ENCODE assay signal across 10 mouse cellular contexts in genomic region chr10:111594651-111595050, GRCm38 (mm10).
A peak's percentile ranks its signal among the peaks of the same experiment; 100 is the strongest.
DNase-seq lines count a peak whose midpoint lies in the region; ATAC-seq and TF ChIP-seq lines count a peak whose summit lies in the region.
"Had no signal": no experiment of that assay in that cellular context is flagged by ENCODE, and none has a peak within 500 bp of the region (broad histone marks: within the 10 kb centered on the region; RNA-seq: fewer than 3 reads in every experiment).

No protein-coding gene starts in this region.

- no peak overlapping the region for H3K9ac ChIP-seq in kidney, embryonic 14.5 days (ENCODE audit: low read depth, low read length)
- H3K9ac ChIP-seq in lung, postnatal 0 days (replicated peaks; ENCODE audit: low read depth): no peak overlapping the region
- no peak overlapping the region for H3K9ac ChIP-seq in forebrain, embryonic 15.5 days (replicated peaks)
- H3K9ac ChIP-seq: midbrain, embryonic 15.5 days had no signal

- no peak overlapping the region for H3K4me3 ChIP-seq in kidney, embryonic 14.5 days (ENCODE audit: low read length)
- peak overlapping the region; percentile 4; the same call in 1 of the 2 replicates for H3K4me3 ChIP-seq in lung, postnatal 0 days (ENCODE audit: low read depth, low read length)
- H3K4me3 ChIP-seq in left cerebral cortex, adult 2 months: no peak overlapping the region
- no peak overlapping the region for H3K4me3 ChIP-seq in forebrain, embryonic 15.5 days
- H3K4me3 ChIP-seq: midbrain, embryonic 15.5 days had no signal

- H3K9me3 ChIP-seq in kidney, embryonic 14.5 days (ENCODE audit: control insufficient read depth, low read length): no peaks in the 10 kb centered on the region
- H3K9me3 ChIP-seq in lung, postnatal 0 days (ENCODE audit: low read length): no peaks in the 10 kb centered on the region
- no peaks in the 10 kb centered on the region for H3K9me3 ChIP-seq in forebrain, embryonic 15.5 days
- H3K9me3 ChIP-seq: midbrain, embryonic 15.5 days had no signal

- 75% methylated on average over 10 of the region's 10 CpGs for WGBS in kidney, embryonic 14.5 days
- WGBS in lung, postnatal 0 days: 22% methylated on average over 10 of the region's 10 CpGs
- WGBS in forebrain, embryonic 15.5 days: 73% methylated on average over 10 of the region's 10 CpGs

- no peaks in the 10 kb centered on the region for H3K27me3 ChIP-seq in kidney, embryonic 14.5 days (ENCODE audit: control insufficient read depth, insufficient read depth, low read length)
- H3K27me3 ChIP-seq in lung, postnatal 0 days (replicated peaks; ENCODE audit: insufficient read depth, low read length): no peaks in the 10 kb centered on the region
- H3K27me3 ChIP-seq in forebrain, embryonic 15.5 days: no peaks in the 10 kb centered on the region
- H3K27me3 ChIP-seq: midbrain, embryonic 15.5 days had no signal

- no peak for ATAC-seq in kidney, embryonic 14.5 days (ENCODE audit: low FRiP score, low TSS enrichment)
- peak; percentile 65 for ATAC-seq in lung, postnatal 0 days
- no peak for ATAC-seq in forebrain, embryonic 15.5 days (replicated peaks)

- peak; percentile 39 to 45 for DNase-seq in kidney, postnatal 25 days
- DNase-seq in heart, adult 18-20 months: peak; percentile 72 to 77
- peak; percentile 48 for DNase-seq in heart, postnatal 25 days (ENCODE audit: low spot score)
- peak; percentile 42 for DNase-seq in lung, postnatal 0 days (ENCODE audit: low spot score)
- DNase-seq in right cerebral cortex, postnatal 36 days (ENCODE audit: low spot score in 2 of 2): no peak
- no peak for DNase-seq in left cerebral cortex, adult 2 months (ENCODE audit: extremely low spot score in 1 of 2, low spot score in 2 of 2)
- DNase-seq: retina, postnatal 1 day had no signal

- no peak for TF ChIP-seq CTCF in lung, postnatal 0 days (IDR thresholded peaks at IDR 0.05)
- TF ChIP-seq CTCF in left cerebral cortex, adult 2 months (IDR thresholded peaks at IDR 0.05): no peak

- TF ChIP-seq EP300 in lung, postnatal 0 days (IDR thresholded peaks at IDR 0.05): no peak

- no peak overlapping the region for H3K4me2 ChIP-seq in kidney, embryonic 14.5 days (replicated peaks; ENCODE audit: low read depth, low read length)
- peak overlapping the region; percentile 43 for H3K4me2 ChIP-seq in lung, postnatal 0 days (replicated peaks; ENCODE audit: low read depth, low read length)
- H3K4me2 ChIP-seq in forebrain, embryonic 15.5 days (replicated peaks): no peak overlapping the region
- H3K4me2 ChIP-seq: midbrain, embryonic 15.5 days had no signal

- no peak overlapping the region for H3K27ac ChIP-seq in kidney, embryonic 14.5 days (ENCODE audit: low read depth, low read length)
- peak overlapping the region; percentile 8; the same call in 1 of the 2 replicates for H3K27ac ChIP-seq in lung, postnatal 0 days (ENCODE audit: low read length)
- H3K27ac ChIP-seq in left cerebral cortex, adult 2 months: no peak overlapping the region
- no peak overlapping the region for H3K27ac ChIP-seq in forebrain, embryonic 15.5 days (replicated peaks)
- H3K27ac ChIP-seq: midbrain, embryonic 15.5 days had no signal

- no peaks in the 10 kb centered on the region for H3K36me3 ChIP-seq in kidney, embryonic 14.5 days (ENCODE audit: control insufficient read depth, insufficient read depth, low read length)
- H3K36me3 ChIP-seq in lung, postnatal 0 days (ENCODE audit: insufficient read depth, low read length): no peaks in the 10 kb centered on the region
- H3K36me3 ChIP-seq in forebrain, embryonic 15.5 days: no peaks in the 10 kb centered on the region
- H3K36me3 ChIP-seq: midbrain, embryonic 15.5 days had no signal

- H3K4me1 ChIP-seq in kidney, embryonic 14.5 days (ENCODE audit: control insufficient read depth, insufficient read depth, low read length): peaks cover 17% of the 10 kb centered on the region
- H3K4me1 ChIP-seq in lung, postnatal 0 days (ENCODE audit: insufficient read depth, low read depth, low read length): no peaks in the 10 kb centered on the region; the same call in 1 of the 2 replicates
- peaks cover 2% of the 10 kb centered on the region; the same call in 1 of the 2 replicates for H3K4me1 ChIP-seq in forebrain, embryonic 15.5 days

- intact Hi-C loops in heart, postnatal 25 days (cut with DNase I): no loop called here
- intact Hi-C loops in left cerebral cortex, adult 2 months (cut with DNase I): no loop called here

Comparison
In these comparisons a context has a peak if more than half of its experiments do, and no peak if none do; other contexts are left out.
1. DNase-seq: peak in kidney, postnatal 25 days (2 of 2), heart, adult 18-20 months (2 of 2), heart, postnatal 25 days (single experiment) and lung, postnatal 0 days (single experiment); none in right cerebral cortex, postnatal 36 days (0 of 2) and left cerebral cortex, adult 2 months (0 of 2).